Comparison of ENCODE assay signal across 8 mouse cellular contexts in genomic region chr2:93956908-93957784, GRCm38 (mm10). TPM values are rescaled to one million over a fixed set of nuclear protein-coding genes. Genes with fewer than 3 reads are reported as not detected.
DNase-seq lines count a peak whose midpoint lies in the region; ATAC-seq and TF ChIP-seq lines count a peak whose summit lies in the region.

TSS of gene Gm13889 (minus strand) at chr2:93957201.

- 5% methylated on average over 46 of the region's 62 CpGs for WGBS in embryonic facial prominence, embryonic 15.5 days
- WGBS in heart, embryonic 10.5 days, result 9% methylated on average over 45 of the region's 62 CpGs
- 8% methylated on average over 40 of the region's 62 CpGs for WGBS in kidney, embryonic 14.5 days
- 15% methylated on average over 16 of the region's 62 CpGs for WGBS in limb, embryonic 14.5 days
- WGBS in midbrain, postnatal 0 days, result 5% methylated on average over 37 of the region's 62 CpGs

- H3K27me3 ChIP-seq in embryonic facial prominence, embryonic 15.5 days, result peaks cover 56% of the 10 kb centered on the region
- peaks cover 78% of the 10 kb centered on the region for H3K27me3 ChIP-seq in heart, embryonic 10.5 days (ENCODE audit: insufficient read depth, poor library complexity, severe bottlenecking)
- peaks cover 40% of the 10 kb centered on the region for H3K27me3 ChIP-seq in kidney, embryonic 14.5 days (ENCODE audit: control insufficient read depth, insufficient read depth, low read length)
- peaks cover 52% of the 10 kb centered on the region for H3K27me3 ChIP-seq in limb, embryonic 14.5 days (ENCODE audit: control insufficient read depth, insufficient read depth, low read length)
- peaks cover 13% of the 10 kb centered on the region for H3K27me3 ChIP-seq in midbrain, postnatal 0 days (ENCODE audit: insufficient read depth, low read length)

- TF ChIP-seq CTCF in midbrain, postnatal 0 days (IDR thresholded peaks at IDR 0.05), result no peak

- H3K36me3 ChIP-seq in embryonic facial prominence, embryonic 15.5 days, result no peaks in the 10 kb centered on the region
- no peaks in the 10 kb centered on the region for H3K36me3 ChIP-seq in heart, embryonic 10.5 days
- no peaks in the 10 kb centered on the region for H3K36me3 ChIP-seq in kidney, embryonic 14.5 days (ENCODE audit: control insufficient read depth, insufficient read depth, low read length)
- H3K36me3 ChIP-seq in limb, embryonic 14.5 days (ENCODE audit: control insufficient read depth, insufficient read depth, low read length), result no peaks in the 10 kb centered on the region
- H3K36me3 ChIP-seq in midbrain, postnatal 0 days (ENCODE audit: insufficient read depth, low read length), result no peaks in the 10 kb centered on the region

- peak within 1 kb of the TSS; percentile 29 for H3K9ac ChIP-seq in embryonic facial prominence, embryonic 15.5 days
- peak within 1 kb of the TSS; percentile 59 for H3K9ac ChIP-seq in kidney, embryonic 14.5 days (ENCODE audit: low read depth, low read length)
- H3K9ac ChIP-seq in limb, embryonic 14.5 days (ENCODE audit: low read depth, low read length, severe bottlenecking), result peak within 1 kb of the TSS; percentile 57
- H3K9ac ChIP-seq in midbrain, postnatal 0 days (replicated peaks; ENCODE audit: low read length, poor library complexity, severe bottlenecking), result peak within 1 kb of the TSS; percentile 83

- no peaks in the 10 kb centered on the region for H3K9me3 ChIP-seq in embryonic facial prominence, embryonic 15.5 days (replicated peaks)
- H3K9me3 ChIP-seq in heart, embryonic 10.5 days, result no peaks in the 10 kb centered on the region
- H3K9me3 ChIP-seq in kidney, embryonic 14.5 days (ENCODE audit: control insufficient read depth, low read length), result no peaks in the 10 kb centered on the region
- no peaks in the 10 kb centered on the region for H3K9me3 ChIP-seq in limb, embryonic 14.5 days (ENCODE audit: control insufficient read depth, low read length)
- H3K9me3 ChIP-seq in midbrain, postnatal 0 days (ENCODE audit: low read length), result no peaks in the 10 kb centered on the region

- peak within 1 kb of the TSS; percentile 62 for H3K4me3 ChIP-seq in embryonic facial prominence, embryonic 15.5 days (replicated peaks)
- H3K4me3 ChIP-seq in heart, embryonic 10.5 days, result peak within 1 kb of the TSS; percentile 78
- peak within 1 kb of the TSS; percentile 45 for H3K4me3 ChIP-seq in kidney, embryonic 14.5 days (ENCODE audit: low read length)
- peak within 1 kb of the TSS; percentile 54 for H3K4me3 ChIP-seq in limb, embryonic 14.5 days (replicated peaks; ENCODE audit: low read length)
- peak within 1 kb of the TSS; percentile 78 for H3K4me3 ChIP-seq in midbrain, postnatal 0 days (ENCODE audit: low read depth, low read length)

- H3K4me1 ChIP-seq in embryonic facial prominence, embryonic 15.5 days, result peaks cover 28% of the 10 kb centered on the region
- peaks cover 31% of the 10 kb centered on the region for H3K4me1 ChIP-seq in heart, embryonic 10.5 days
- 0 out of 2 replicates have a peak, but pooled peaks cover 7% of the 10 kb centered on the region for H3K4me1 ChIP-seq in kidney, embryonic 14.5 days (ENCODE audit: control insufficient read depth, insufficient read depth, low read length)
- H3K4me1 ChIP-seq in limb, embryonic 14.5 days (ENCODE audit: control insufficient read depth, insufficient read depth, low read length), result 0 out of 2 replicates have a peak, but pooled peaks cover 2% of the 10 kb centered on the region
- no peaks in the 10 kb centered on the region for H3K4me1 ChIP-seq in midbrain, postnatal 0 days (ENCODE audit: insufficient read depth, low read length)

- ATAC-seq in embryonic facial prominence, embryonic 15.5 days (ENCODE audit: insufficient number of reproducible peaks, low FRiP score, low TSS enrichment, low read depth), result peak; percentile 81
- peak; percentile 68 for ATAC-seq in kidney, embryonic 14.5 days (ENCODE audit: low FRiP score, low TSS enrichment)
- peak; percentile 56 for ATAC-seq in limb, embryonic 14.5 days (ENCODE audit: low FRiP score, low read depth)
- ATAC-seq in midbrain, postnatal 0 days (ENCODE audit: low FRiP score), result peak; percentile 63

- peak within 1 kb of the TSS; percentile 93 for H3K4me2 ChIP-seq in embryonic facial prominence, embryonic 15.5 days (replicated peaks)
- peak within 1 kb of the TSS; percentile 97 for H3K4me2 ChIP-seq in kidney, embryonic 14.5 days (replicated peaks; ENCODE audit: low read depth, low read length)
- H3K4me2 ChIP-seq in limb, embryonic 14.5 days (replicated peaks; ENCODE audit: low read depth, low read length, severe bottlenecking), result peak within 1 kb of the TSS; percentile 97
- peak within 1 kb of the TSS; percentile 98 for H3K4me2 ChIP-seq in midbrain, postnatal 0 days (ENCODE audit: low read depth, low read length, poor library complexity, severe bottlenecking)

- no peak for TF ChIP-seq POLR2A in limb, embryonic 14.5 days (IDR thresholded peaks at IDR 0.05; ENCODE audit: borderline replicate concordance, extremely low read depth, insufficient read depth, insufficient read length)

- peak; percentile 88 for DNase-seq in layer of hippocampus, adult 11-12 months (ENCODE audit: low spot score)
- no peak for DNase-seq in layer of hippocampus, adult 9-10 months (ENCODE audit: low spot score)
- no peak for DNase-seq in heart, embryonic 10.5 days (ENCODE audit: low spot score)
- DNase-seq in limb, embryonic 14.5 days (ENCODE audit: low spot score), result peak; percentile 50
- DNase-seq in midbrain, postnatal 0 days (ENCODE audit: low spot score), result peak; percentile 84
- peak; percentile 12 to 15 for DNase-seq in thymus, adult 18-20 months

- H3K27ac ChIP-seq in embryonic facial prominence, embryonic 15.5 days (replicated peaks), result peak within 1 kb of the TSS; percentile 61
- H3K27ac ChIP-seq in heart, embryonic 10.5 days, result peak within 1 kb of the TSS; percentile 86
- H3K27ac ChIP-seq in kidney, embryonic 14.5 days (ENCODE audit: low read depth, low read length), result 0 out of 2 replicates have a peak within 1 kb of the TSS, but pooled peaks have one; percentile 11
- no peak within 1 kb of the TSS for H3K27ac ChIP-seq in limb, embryonic 14.5 days (replicated peaks; ENCODE audit: low read depth, low read length)
- H3K27ac ChIP-seq in midbrain, postnatal 0 days (ENCODE audit: low read depth, low read length), result peak within 1 kb of the TSS; percentile 75

RNA-seq across cellular contexts. Expression of gene Gm13889, which starts in this region (rescaled TPM):
- polyA plus RNA-seq in embryonic facial prominence, embryonic 15.5 days (2015; fragmentation: Nextera tagmentation; extraction: Ambion mirVana), result 6.0 and 6.2 TPM in 2 replicates
- polyA plus RNA-seq in heart, embryonic 10.5 days (2016; fragmentation: Nextera tagmentation; extraction: Ambion mirVana), result 2.6 and 3.1 TPM in 2 replicates
- polyA plus RNA-seq in kidney, embryonic 14.5 days (2014; fragmentation: Nextera tagmentation; extraction: Ambion mirVana), result 12.0 and 12.4 TPM in 2 replicates
- 7.7 and 8.3 TPM in 2 replicates for polyA plus RNA-seq in limb, embryonic 14.5 days (2012; rRNA removed)
- 4.9 and 5.7 TPM in 2 replicates for polyA plus RNA-seq in limb, embryonic 14.5 days (2014; fragmentation: Nextera tagmentation; extraction: Ambion mirVana)
- total RNA-seq in midbrain, postnatal 0 days (2014; rRNA removed), result 21.9 and 23.3 TPM in 2 replicates
- polyA plus RNA-seq in midbrain, postnatal 0 days (2015; fragmentation: Nextera tagmentation; extraction: Ambion mirVana), result 9.3 and 10.4 TPM in 2 replicates

Comparison
In these comparisons a context has a peak if more than half of its experiments do, and no peak if none do; other contexts are left out.
1. DNase-seq: peak in layer of hippocampus, adult 11-12 months (single experiment), limb, embryonic 14.5 days (single experiment), midbrain, postnatal 0 days (single experiment) and thymus, adult 18-20 months (2 of 2); none in layer of hippocampus, adult 9-10 months (single experiment) and heart, embryonic 10.5 days (single experiment).
2. H3K9ac ChIP-seq: peak in every context shown above with its lines; median percentile 83 in midbrain, postnatal 0 days; 59 in kidney, embryonic 14.5 days; 57 in limb, embryonic 14.5 days; 29 in embryonic facial prominence, embryonic 15.5 days.
3. Peak in every context shown above with its lines, with median percentiles within 50 percentile points of each other: ATAC-seq, H3K4me2 ChIP-seq and H3K4me3 ChIP-seq.